Mouse (Mus musculus) E14TG2a.4 (cell line): ENCODE results near the gene Nhsl1.

ENCODE experiments used
- CTCF ChIP-seq: conservative IDR thresholded peaks from 2 replicates; pipeline ENCODE4 v1.5.1; 2014; ENCODE audit warnings: low read length
- NANOG ChIP-seq: IDR thresholded peaks from 2 replicates; pipeline ENCODE4 v1.6.1; 2014; ENCODE audit warnings: borderline replicate concordance, low read length, mixed read lengths
- POU5F1 ChIP-seq: IDR thresholded peaks from 2 replicates; pipeline ENCODE4 v1.6.1; 2014; ENCODE audit warnings: low read length, borderline replicate concordance

- TF ChIP-seq CTCF (no peak), POU5F1 (no peak), NANOG (no peak)
These were observed 15.9 kb downstream of the Nhsl1 start for GRCm38 (mm10) chr10:18334734-18335133.
